Mouse (Mus musculus) monocyte, adult 5-6 weeks (primary cell): Measurements from ENCODE around the gene Hivep3. TPM values are rescaled to one million over a fixed set of nuclear protein-coding genes. Genes with fewer than 3 reads are reported as not detected.
A peak's percentile ranks its signal among the peaks of the same experiment; 100 is the strongest.

ENCODE experiments used
- ATAC-seq: fragments of 153-309, 156-312 bp; replicated peaks from 2 replicates; pipeline ENCODE4 v1.8.0; 2017; ENCODE audit warnings: mild to moderate bottlenecking; ENCODE audit not compliant: low TSS enrichment, insufficient number of reproducible peaks, severe bottlenecking, poor library complexity, low FRiP score
- total RNA-seq: library from RNA; stranded (forward); fragments of 200-1000, 200-491, 200-594 nt; gene quantifications from 3 replicates; pipeline ENCODE4 v1.2.3, GENCODE M21; 2017

The Hivep3 gene
- total RNA-seq, 1 experiment from 2014 or later, result 3.1 TPM

DNA sequence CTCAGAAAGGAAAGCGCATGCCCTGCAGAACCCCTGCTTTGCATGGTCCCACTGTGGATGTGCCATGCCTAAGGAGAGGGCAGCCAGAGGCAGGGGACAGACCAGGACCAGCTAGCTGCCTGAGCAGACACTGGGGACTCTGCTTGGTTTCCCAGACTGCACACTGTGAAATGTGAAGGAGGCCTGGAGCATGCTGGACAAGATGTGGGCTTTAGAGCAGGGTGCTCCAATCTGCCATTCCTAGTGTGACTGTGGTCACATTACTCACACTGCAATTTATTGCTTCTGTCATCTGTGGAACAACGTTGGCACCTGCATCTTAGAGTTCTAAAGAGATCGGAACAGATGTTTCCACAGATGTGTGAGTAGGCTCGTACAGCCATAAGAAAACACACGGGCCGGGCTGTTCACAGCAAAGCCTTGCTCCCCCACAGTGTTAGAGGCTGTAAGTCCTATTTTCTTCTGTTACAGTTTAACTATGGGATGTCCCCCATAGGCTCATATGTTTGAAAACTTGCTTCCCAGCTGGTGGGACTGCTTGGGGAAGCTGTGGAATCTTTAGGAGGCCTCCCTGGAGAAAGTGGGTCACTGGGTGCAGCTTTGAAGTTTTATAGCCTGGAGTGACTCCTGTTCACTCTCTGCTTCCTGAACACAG, 154.1 kb downstream of the Hivep3 start:
- ATAC-seq, result no peak

DNA sequence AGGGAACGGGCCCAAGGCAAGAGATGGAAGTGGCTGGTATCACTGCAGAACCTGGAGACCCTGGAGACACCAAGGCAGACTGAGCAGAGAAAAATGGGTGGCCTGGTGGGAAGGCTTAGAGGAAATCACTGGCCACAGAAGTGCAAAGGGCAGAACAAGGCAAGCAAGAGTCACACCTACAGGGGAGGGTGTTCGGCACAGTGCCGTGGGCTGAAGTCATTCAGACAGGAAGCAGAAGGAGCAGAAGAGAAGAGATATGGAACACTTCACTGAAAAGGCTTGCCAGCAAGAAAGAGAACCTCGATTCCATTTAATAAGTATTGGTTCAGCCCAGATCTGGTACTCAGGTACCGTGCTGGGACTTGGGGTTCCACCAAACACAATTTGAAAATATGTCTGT, 156.2 kb downstream of the Hivep3 start:
- ATAC-seq, result no peak

DNA sequence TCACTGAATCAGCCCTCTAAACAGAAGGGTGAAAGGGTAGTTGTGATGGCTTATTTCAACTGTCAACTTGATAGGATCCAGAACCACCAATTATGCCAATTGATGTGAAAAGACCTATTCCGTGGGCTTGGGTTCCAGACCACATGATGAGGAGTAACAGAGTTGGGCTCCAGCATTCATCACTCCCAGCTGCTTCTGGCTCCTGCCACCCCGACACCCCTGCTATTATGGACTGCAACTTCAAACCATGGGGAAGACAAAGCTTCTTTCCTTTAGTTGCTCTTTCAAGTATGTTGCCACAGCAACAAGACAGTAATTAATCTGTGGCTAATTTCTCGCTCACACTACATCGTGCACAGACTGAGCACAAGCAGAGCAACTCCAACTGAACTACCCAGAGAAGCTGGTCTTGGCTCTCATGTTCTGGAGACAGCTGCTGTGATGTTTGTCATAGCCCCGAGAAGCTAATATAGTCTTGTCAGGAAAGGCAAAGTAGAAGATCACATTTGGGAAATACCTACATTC, 159.7 kb downstream of the Hivep3 start:
- no peak for ATAC-seq

DNA sequence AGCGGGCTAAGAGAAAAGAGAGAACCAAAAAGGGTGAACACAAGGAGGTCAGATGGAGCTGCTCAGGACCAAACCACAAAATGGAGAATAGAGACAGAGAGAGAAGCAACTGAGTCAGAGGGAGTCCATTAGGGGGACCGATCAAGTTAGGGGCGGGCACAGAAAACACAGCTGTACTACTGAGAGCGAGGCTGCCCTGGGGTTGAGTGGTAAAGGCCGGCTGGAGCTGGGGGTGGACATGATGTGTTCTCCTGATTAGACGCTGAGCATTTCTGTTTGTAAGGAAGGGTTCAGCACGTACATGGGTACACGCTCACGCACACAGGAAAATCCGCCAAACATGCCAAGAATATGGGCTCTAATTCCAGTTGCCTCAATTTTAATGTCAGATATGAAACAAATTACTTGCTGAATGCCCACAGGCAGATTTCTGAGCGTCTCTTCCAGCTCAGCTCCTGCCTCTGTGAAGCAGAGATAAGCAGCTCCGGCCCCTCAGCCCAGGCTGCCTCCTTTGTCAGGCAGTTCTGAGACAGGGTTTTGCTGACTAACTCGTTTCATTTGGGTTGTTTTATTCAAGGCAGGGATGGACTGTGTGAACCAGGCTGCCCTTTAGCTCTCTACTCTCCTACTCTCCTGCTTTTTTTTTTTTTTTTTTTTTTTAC, 161.3 kb downstream of the Hivep3 start:
- ATAC-seq, result no peak

DNA sequence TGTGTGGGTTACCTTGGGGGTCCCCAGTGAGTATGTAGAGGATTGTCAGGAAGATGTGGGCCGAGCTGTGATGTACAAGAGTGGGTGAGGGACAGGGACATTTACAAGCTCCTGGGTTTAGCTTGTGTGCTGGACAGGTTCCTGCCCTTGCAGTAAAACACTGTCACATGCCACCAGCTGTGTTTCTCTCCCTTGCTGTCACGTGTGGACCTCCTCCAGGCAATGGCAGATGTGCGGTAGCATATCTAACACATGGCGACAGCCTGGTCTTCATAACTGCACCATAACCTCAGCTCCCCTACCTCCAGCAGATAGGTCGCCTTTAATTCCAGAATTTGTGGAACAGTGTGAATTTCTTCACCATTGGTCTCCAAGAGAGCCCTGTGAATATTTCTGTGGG, 161.9 kb downstream of the Hivep3 start:
- no peak for ATAC-seq

DNA sequence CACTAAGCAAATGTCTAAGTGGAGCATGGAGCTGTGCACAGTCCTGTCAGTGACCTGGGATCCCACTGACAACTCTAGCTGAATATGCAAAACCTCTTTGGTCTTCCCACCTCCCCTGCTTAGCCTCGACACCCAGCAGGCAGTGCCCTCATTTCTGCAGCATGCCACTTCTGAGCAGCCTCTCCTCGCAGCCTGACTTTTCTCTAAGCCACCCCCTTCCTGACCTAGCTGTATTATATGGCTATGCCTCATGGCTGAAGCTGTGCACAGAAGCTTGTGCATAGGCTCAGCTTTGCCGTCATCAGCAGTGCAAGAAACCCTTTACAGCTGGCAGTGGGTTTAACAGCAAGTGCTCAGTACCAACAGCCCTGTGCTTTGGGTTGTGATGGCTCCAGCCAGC, 163.0 kb downstream of the Hivep3 start:
- ATAC-seq, result no peak

DNA sequence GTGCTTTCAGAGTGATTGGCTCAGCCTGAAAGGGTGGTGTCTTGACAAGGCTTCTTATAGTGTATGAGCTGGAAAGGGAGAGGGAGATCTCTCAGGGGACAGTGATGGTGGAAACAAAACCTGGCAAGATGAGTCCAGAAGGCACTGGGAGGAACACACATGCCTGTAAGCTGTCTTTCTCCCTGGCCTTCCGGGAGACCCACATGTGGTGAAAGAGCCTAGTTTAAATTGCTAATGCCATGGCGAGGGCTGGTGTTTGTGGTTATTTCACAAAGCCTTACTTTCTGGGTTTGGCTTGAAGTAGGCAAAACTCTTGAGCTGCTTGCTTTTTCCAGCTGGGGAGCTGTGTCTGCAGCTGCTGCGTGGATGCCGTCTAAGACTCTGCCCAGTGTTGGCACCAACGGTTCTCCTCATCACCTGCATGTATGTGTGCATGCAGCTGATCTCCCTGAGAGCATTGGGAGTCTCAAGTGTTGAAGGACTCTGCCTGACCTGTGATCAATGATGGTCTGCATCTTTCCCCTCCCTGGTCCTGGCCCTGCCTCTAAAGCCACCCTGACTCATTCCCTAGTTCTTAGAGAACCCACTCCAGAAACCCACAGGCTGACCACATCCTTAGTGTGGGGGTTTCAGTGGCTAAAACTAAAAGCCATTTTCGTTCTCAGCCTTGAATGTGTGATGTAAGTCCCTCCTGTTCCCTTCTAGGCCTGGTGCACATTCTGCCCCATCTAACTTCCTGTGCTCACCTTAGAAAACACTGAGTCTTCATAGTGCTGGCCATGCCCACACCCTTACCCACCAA, 163.7 kb downstream of the Hivep3 start:
- 0 out of 2 replicates have a peak, but pooled peaks have one; percentile 27 for ATAC-seq

DNA sequence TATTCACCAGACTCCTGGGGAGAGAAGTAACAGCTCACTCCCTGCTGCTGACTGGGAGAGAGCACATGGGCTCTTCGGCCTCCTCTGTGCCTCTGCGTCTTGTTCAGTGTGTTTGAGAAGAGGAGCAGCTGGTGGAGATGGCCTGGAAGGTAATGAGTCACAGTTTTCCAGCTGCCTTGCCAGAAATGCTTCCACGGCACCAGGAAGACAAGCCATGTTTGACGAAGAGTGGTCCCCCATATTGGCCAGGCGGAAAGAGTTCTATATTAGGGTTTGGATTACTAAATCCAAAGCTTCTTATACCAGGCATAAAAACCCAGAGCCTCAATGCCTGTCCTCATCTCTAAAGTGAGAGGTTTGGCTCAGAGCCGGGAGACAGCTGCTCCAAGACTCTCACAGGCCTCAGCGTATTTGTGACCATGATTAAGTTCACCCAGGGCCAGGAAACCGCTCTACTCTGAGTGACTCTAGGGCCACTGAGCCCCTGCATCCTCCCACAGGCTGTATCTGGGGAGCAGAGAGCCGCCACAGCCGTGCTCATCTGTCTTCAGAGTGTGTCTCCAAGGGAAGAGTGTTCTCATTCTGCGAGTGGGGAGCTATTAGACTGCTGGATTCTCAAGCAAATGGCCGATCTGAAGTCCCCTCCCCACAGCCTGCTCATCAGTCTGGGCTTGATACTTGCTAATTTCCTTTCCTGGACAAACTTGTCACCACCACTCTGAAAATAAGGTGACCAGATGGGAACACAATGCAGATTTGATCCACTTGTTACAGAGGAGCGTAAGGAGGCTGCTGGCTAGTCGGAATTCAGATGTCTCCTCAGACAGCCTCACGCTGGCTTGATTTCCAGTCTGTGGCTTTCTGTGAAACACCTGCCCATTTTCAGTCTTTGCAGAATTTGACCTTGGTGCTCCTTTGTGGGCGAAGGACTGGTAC, 168.2 kb downstream of the Hivep3 start:
- no peak for ATAC-seq

DNA sequence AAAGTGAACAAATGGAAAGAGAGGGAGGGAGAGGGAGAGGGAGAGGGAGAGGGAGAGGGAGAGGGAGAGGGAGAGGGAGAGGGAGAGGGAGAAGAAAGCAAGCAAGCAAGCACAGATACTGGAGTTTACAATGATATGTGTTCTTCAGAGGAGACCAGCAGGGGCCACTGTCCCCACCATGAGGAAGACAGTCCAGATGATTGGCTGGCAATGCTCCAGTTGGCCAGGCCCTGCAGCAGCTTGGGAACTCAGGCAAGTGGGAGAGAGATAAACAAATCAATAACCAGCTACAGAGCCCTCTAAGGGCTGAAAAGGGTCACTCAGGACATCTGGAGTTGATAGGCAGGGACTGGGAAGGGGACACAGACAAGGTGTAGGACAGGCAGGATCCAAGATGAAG, 169.7 kb downstream of the Hivep3 start:
- no peak for ATAC-seq

DNA sequence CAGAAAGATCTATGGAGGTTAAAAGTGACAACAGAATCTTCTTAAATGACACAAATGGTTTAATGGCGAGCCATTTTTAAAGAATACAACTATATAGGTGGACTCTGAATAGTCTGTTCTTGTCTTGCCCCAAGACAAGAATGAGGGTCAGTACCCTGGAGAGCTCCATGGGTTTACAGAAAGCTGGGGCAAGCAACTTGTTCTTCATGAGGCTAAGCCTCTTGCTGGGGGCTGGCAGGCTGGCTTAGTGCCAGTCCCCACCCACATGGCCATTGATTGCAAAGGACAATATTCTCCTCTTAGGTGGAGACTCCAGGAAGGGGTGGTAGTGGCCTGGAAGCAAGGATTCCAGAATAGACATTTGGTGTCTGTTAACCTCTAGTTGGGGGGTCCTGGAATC, 170.2 kb downstream of the Hivep3 start:
- no peak for ATAC-seq

DNA sequence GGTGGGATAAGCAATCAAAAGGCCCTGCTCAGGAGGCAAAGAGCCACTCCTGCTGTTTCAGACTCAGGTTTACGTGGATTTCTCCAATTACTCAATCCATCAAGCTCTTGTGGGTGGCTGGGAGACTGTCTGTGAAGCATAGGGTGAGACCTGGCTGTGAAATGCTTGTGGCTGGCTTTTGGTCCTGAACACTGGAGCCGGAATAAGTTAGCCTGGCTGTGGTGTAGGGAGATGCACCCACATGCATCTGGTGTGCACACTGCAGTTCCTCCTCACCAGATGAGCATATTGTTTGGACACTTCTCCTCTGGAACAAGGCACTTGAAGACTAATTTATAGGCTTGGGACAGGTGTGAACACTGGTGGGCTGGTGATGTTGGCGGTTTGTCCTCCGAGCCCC, 170.7 kb downstream of the Hivep3 start:
- no peak for ATAC-seq

DNA sequence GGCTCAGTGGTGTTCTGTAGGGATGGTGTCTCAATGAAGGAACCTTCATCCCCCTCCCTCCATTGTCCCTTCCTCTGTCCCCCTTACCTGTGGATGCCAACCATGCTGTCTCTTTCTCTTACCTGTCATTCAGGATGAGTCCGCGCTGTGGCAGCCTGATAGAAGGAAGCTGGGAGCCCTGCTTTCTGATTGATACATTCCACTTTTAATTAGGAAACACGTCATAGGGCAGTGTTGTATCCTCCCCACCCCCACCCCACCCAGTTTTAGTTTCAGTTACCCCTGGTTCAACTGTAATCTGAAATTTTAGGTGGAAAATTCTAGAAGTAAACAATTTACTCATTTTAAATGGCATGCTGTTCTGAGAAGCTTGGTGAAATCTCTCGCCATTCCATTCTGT, 173.5 kb downstream of the Hivep3 start:
- ATAC-seq, result no peak

DNA sequence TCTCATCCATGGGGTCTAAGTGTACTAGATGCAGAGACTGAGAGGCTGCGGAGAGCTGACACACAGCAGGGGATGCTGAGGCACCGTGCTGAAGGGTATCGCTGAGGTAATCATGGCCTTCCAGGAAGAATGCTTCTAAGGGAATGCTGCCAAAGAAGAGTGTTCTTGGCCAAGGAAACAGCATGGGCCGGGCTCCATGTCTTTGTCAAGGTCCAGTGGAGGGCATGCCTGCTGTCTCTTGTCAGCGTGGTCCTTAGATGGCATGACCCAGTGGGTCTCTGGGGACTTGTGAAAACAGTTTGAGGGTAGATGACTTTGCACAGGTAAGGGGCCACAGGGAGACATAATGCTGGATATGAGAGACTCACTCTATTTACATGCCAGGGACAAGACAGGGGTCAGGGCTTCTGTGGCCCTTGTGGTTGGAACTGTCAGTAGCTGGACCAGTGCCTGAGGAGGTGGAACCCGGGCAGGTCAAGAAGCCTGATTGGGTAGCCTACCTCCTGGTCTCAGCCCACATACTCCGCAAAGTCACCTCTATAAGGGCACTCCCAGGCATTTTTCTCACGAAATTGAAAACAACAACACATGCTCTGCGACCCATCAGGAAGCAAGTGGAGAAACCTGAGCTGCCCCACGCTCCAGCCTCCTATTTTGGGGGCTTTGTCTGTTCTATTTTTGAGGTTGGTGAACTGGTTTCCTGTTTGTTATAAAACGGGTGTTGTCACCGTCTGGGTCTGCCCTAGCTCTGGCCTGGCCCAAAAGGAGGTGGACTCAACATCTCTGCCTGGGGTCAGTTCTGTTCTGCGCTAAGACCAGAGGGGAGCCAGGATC, 177.7 kb downstream of the Hivep3 start:
- ATAC-seq, result no peak

DNA sequence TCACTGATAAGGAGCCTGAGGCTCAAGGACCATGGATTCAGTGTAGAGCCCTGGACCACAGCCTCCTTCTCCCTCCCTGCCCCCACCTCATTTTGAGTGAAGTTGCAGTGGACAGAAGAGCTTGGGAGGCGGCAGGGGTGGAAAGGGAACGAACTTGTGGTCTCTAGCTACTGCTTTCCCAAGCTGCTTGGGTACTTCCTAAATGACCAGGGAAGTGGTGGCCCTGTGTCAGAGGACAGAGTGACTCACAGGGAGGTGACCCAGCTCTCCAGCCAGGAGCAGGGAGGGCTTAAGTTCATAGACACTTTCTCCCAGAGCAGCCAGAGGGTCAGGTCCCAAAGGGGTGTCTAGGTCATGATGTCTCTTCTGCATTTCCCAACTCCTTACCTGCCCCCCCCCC, 178.6 kb downstream of the Hivep3 start:
- no peak for ATAC-seq

DNA sequence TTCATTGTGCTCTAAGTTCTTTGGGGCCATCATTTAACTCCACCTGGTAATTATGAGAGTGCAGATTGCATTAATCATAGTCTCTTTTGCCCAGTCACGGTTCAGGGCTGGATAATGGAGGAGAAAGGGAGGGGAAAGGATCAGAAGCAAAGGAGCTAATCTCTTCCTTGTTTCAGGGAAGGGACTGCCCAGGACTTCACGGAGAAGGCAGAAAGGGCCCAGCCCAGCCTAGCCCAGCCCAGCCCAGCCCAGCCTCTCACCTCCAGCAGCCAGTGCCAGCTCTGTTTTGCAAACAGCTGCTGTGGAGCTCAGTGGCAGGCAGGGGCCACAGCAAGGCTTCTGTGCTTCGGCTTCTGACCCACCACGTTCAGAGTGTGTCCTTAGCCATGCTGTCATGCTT, 180.6 kb downstream of the Hivep3 start:
- ATAC-seq, result no peak

DNA sequence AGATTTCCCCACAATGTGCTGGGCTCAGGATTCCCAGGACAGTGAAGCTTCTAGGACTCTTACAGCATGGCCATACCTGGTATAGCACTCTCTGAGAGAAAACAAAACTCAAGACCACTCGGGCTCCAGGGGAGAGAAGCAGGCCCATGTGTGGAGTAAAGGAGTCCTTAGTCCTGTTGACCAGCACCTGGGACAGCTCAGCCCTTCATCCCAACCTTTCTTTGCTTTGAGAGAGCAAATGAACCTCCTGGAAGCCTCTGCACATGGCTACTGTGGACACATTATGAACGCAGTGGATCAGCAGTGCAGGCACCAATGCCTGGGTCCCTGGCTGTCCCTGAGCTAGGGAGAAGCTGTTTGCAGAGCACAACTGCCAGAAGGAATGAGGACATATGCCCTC, 181.5 kb downstream of the Hivep3 start:
- ATAC-seq, result no peak

DNA sequence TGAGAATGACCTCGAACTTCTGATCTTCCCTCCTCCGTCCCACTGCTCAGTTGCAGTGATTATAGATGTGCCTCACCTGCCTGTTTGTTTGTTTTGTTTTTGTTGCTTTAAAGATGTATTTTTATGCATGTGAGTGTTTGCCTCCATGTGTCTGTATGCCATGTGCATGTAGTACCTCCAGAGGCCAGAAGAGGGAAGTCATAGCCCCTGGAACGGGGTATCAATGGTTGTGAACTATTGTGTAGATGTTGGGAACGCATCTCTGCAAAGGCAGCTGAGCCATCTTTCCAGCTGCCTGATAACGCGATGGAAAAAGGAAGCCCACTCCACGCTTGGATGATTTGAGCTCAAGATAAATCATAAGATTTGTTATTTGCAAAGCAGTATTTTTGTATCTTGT, 183.9 kb downstream of the Hivep3 start:
- no peak for ATAC-seq

DNA sequence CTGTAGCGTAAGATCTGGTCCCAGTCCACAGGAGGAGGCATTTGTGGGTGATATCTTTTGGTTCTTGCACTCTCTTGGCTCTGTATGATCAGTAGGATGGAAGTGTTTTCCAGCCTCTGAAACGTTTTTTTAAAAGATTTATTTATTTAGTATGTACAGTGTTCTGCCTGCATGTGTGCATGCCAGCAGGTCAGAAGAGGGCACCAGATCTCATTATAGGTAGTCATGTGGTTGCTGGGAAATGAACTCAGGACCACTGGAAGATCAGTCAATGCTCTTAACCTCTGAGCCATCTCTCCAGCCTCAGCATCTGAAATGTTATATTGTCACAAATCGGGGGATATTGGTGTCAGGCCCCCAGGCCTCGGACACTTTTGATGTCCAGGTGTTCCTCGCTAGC, 185.8 kb downstream of the Hivep3 start:
- no peak for ATAC-seq
